Mouse (Mus musculus) heart, embryonic 16.5 days (tissue): Measurements from ENCODE around the gene Irf7. TPM values are rescaled to one million over a fixed set of nuclear protein-coding genes. Genes with fewer than 3 reads are reported as not detected.

ENCODE experiments used
- ATAC-seq: fragments of 200-750 bp; cut with Nextera tagmentation; replicated peaks from 2 replicates; pipeline ENCODE4 v1.8.0; 2017; ENCODE audit warnings: moderate number of reproducible peaks; ENCODE audit not compliant: insufficient read depth, low FRiP score; ENCODE audit errors: extremely low read depth
- H3K27ac ChIP-seq: fragments of 300-500 bp; sonication (generic); 2 replicates; pipeline ENCODE4 v1.5.1; 2014; ENCODE audit warnings: mild to moderate bottlenecking, low read length, control low read depth, moderate library complexity
- H3K27me3 ChIP-seq: fragments of 300-500 bp; sonication (generic); 2 replicates; pipeline ENCODE4 v1.6.1; 2014; ENCODE audit warnings: low read length, mixed read lengths; ENCODE audit not compliant: control insufficient read depth, insufficient read depth
- H3K36me3 ChIP-seq: fragments of 300-500 bp; sonication (generic); 2 replicates; pipeline ENCODE4 v1.6.1; 2014; ENCODE audit not compliant: control insufficient read depth, insufficient read depth
- H3K4me1 ChIP-seq: fragments of 300-500 bp; sonication (generic); 2 replicates; pipeline ENCODE4 v1.6.1; 2014; ENCODE audit warnings: low read length, mixed read lengths; ENCODE audit not compliant: control insufficient read depth, insufficient read depth
- H3K4me2 ChIP-seq: fragments of 300-500 bp; sonication (generic); 2 replicates; pipeline ENCODE4 v1.6.1; 2014; ENCODE audit warnings: low read depth, mild to moderate bottlenecking, control low read depth, low read length
- H3K4me3 ChIP-seq: fragments of 300-500 bp; sonication (generic); 2 replicates; pipeline ENCODE4 v1.5.1; 2014; ENCODE audit warnings: mild to moderate bottlenecking, control low read depth, low read length
- H3K9ac ChIP-seq: fragments of 300-500 bp; sonication (generic); 2 replicates; pipeline ENCODE4 v1.6.1; 2014; ENCODE audit warnings: low read length, control low read depth
- H3K9me3 ChIP-seq: fragments of 300-500 bp; sonication (generic); replicated peaks from 2 replicates; pipeline ENCODE4 v1.6.1; 2016; ENCODE audit warnings: low read length; ENCODE audit not compliant: control insufficient read depth
- WGBS: fragments of 180-500 bp; shearing (Covaris S2); extraction: QIAGEN DNeasy Blood & Tissue Kit; methylation state at CpG from one replicate; pipeline ENCODE4 v1.1.7; 2014; 5-methylcytosine and 5-hydroxymethylcytosine counted together
- polyA plus RNA-seq: library from polyadenylated mRNA; unstranded; fragments of >200 nt; fragmentation: Nextera tagmentation; extraction: Ambion mirVana; gene quantifications from 2 replicates; pipeline ENCODE4 v1.2.1, GENCODE M21; 2015

Gene Irf7
- polyA plus RNA-seq, 1 experiment from 2014 or later = 9.1 TPM

DNA sequence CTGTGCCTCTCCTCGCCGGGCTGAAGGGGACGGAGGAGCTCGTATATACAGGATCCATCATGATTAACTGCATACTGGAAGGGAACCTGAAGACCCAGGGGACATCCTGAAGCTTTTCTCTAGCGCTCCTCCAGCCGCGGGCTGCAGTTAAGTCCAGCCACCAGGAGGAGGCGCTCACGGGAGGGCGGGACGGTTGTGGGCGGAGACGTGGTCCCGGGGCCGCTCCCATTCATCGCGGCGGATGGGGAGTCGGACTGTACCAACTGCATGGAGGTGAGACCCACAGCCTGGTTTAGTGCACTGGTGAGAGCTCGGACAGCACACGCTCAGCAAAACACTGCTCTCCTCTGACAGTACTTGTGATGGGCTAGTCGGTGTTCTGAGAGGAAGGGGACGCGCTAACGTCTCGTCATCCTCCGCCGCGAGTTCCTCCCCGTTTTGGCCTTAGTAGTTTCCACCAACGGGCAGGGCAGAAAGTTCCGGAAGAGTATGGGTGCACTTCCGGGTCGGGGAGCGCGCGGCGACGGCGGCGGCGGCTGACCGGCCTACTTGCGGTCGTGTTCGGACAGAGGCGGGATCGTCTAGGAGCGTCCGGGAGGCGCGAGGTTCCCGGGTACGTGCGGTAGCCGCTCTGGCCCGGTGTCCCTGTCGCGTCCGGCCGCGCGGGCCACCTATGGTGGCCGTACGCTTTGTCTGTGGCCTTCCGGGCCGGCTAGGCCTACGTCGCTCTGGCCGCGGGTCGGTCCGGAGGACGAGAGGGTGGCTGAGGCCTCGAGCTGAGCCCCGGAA is 37.8 kb downstream of the Irf7 start, which contains the start of gene Phrf1:
Gene Phrf1 (plus strand): TSS at position 506 of the 789 bp plus-strand sequence.
- no peaks in the 10 kb centered on the region for H3K9me3 ChIP-seq
- H3K4me2 ChIP-seq = peak within 1 kb of the TSS; percentile 93
- WGBS = under 1% methylated on average over 76 of the region's 76 CpGs
- peak; percentile 88 for ATAC-seq
- peaks cover 18% of the 10 kb centered on the region for H3K36me3 ChIP-seq
- H3K4me1 ChIP-seq = peaks cover 13% of the 10 kb centered on the region
- H3K4me3 ChIP-seq = peak within 1 kb of the TSS; percentile 98
- H3K27ac ChIP-seq = peak within 1 kb of the TSS; percentile 90
- H3K9ac ChIP-seq = peak within 1 kb of the TSS; percentile 98
- H3K27me3 ChIP-seq = no peaks in the 10 kb centered on the region

GRCm38 (mm10) chr7:141227796-141228195 is 38.5 kb downstream of the Irf7 start:
- Histone ChIP-seq H3K27ac (no peak overlapping the region), H3K27me3 (no peaks in the 10 kb centered on the region), H3K4me1 (peaks cover 15% of the 10 kb centered on the region), H3K9me3 (no peaks in the 10 kb centered on the region), H3K4me2 (no peak overlapping the region), H3K4me3 (peak overlapping the region; percentile 98; the same call in 1 of the 2 replicates), H3K36me3 (peaks cover 11% of the 10 kb centered on the region), H3K9ac (no peak overlapping the region)
- ATAC-seq = no peak
- WGBS = 78% methylated on average over 4 of the region's 4 CpGs

DNA sequence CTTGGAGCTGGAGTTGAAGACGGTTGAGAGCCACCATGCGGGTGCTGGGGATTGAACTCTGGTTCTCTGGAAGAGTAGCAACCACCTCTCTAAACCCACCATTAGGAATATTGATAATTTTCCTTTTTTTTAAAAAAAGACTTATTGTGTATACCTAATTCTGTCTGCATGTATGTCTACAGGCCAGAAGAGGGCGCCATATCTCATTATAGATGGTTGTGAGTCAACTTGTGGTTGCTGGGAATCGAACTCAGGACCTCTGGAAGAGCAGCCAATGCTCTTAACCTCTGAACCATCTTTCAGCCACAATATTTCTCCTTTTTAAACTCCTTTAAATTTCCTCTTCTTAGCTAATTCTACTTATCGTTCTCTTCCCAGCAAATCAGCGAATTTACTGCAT is 39.7 kb downstream of the Irf7 start:
- H3K9me3 ChIP-seq = no peaks in the 10 kb centered on the region
- no peak overlapping the region for H3K27ac ChIP-seq
- H3K36me3 ChIP-seq = no peaks in the 10 kb centered on the region; the same call in 1 of the 2 replicates
- H3K27me3 ChIP-seq = no peaks in the 10 kb centered on the region
- H3K4me1 ChIP-seq = peaks cover 24% of the 10 kb centered on the region
- no peak for ATAC-seq
- no peak overlapping the region for H3K4me3 ChIP-seq
- H3K9ac ChIP-seq = no peak overlapping the region
- H3K4me2 ChIP-seq = no peak overlapping the region
- 78% methylated on average over 6 of the region's 6 CpGs for WGBS

DNA sequence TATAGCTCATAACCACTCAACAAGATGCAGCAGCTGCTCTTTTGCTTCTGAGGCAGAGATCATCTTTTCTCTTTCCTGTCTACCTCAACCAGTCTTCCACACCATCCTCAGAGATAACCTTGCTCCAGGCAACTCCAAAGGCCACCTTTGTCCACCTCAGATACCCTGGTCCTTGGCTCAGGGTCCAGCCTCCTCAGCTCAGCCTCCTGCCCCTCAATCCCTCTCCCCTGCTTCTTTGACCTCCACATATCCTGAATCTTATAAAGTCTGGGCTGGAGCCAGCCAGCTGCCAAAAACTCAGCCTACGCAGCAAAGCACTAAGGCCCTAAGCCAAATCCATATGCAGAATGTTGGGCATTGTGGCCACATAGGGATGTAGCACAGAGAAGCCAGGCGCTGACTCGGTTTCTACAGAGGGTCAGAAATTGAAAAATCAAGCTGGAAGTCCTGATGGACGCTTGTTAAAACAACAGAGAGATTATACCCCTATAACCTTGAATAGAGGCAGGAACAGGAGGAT is 43.5 kb downstream of the Irf7 start:
- H3K4me3 ChIP-seq = no peak overlapping the region
- H3K4me1 ChIP-seq = peaks cover 24% of the 10 kb centered on the region
- 74% methylated on average over 4 of the region's 4 CpGs for WGBS
- peak overlapping the region; percentile 66; the same call in 1 of the 2 replicates for H3K4me2 ChIP-seq
- no peaks in the 10 kb centered on the region; the same call in 1 of the 2 replicates for H3K36me3 ChIP-seq
- H3K27ac ChIP-seq = peak overlapping the region; percentile 94
- ATAC-seq = no peak
- H3K9me3 ChIP-seq = no peaks in the 10 kb centered on the region
- H3K27me3 ChIP-seq = no peaks in the 10 kb centered on the region
- peak overlapping the region; percentile 64; the same call in 1 of the 2 replicates for H3K9ac ChIP-seq

DNA sequence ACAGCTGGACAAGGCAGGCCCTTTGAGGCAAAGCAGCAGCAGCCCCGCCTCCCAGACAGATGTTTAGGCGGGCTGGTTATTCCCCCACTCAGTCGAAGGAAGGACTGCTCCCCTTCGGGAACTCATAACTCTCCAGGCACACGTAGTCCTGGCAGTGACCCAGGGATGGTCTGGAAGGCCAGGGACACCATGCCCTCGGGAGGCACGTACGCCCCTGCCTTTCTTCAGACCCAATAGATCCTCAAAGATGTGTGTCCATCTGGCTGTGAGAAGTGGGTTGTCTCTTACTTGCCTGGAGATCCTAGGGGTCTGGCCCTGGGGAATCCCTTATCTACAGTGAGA is 44.2 kb downstream of the Irf7 start:
- H3K36me3 ChIP-seq = no peaks in the 10 kb centered on the region; the same call in 1 of the 2 replicates
- peaks cover 24% of the 10 kb centered on the region for H3K4me1 ChIP-seq
- no peak for ATAC-seq
- H3K27me3 ChIP-seq = no peaks in the 10 kb centered on the region
- H3K4me2 ChIP-seq = peak overlapping the region; percentile 66
- H3K27ac ChIP-seq = peak overlapping the region; percentile 94
- no peaks in the 10 kb centered on the region for H3K9me3 ChIP-seq
- 7% methylated on average over 8 of the region's 8 CpGs for WGBS
- peak overlapping the region; percentile 64 for H3K9ac ChIP-seq
- H3K4me3 ChIP-seq = peak overlapping the region; percentile 60

DNA sequence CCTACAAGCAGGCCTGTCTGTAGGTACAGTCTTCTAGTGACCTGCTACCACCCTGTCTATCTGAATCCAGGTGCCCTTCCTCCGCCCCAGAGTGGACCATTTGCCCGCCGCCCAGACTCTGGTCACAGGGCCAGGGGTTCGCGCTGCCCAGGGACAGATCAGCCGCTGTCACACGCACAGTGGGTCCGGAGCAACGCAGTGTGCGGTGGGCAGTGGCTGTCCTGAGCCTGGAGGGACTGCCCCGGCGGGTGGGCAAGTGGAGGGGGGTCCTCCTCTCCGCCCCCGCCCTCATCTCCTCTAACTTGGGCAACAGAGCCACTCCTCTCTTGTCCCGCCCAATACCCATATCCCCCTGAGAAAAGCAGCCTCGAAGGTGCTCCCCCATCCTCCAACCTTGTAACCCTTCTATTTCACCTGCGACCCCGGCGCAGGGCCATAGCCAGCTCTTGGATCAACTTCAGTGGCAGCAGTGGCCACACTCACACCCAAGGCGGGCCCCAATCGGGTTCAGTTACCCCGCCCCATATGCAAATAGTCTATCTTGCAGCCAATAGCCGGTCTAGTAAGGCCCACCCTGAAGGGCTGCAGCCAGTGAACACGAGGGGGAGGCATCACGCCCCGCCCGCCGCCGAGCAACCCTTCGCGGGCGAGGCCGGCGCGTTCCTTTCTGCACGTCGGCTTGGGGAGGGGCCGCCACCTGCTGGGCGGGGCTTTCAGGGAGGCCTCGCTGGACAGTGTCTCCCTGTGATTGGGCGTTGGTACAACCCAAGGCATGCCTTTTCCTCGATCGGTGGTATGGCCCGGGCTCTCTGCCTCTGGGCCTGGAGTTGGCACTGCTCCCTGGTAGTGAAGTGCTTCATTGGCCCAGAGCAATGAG is 44.8 kb downstream of the Irf7 start:
- 2% methylated on average over 44 of the region's 44 CpGs for WGBS
- Histone ChIP-seq H3K9ac (peak overlapping the region; percentile 81), H3K9me3 (no peaks in the 10 kb centered on the region), H3K4me2 (peak overlapping the region; percentile 66), H3K4me3 (peak overlapping the region; percentile 60), H3K4me1 (peaks cover 28% of the 10 kb centered on the region), H3K27me3 (no peaks in the 10 kb centered on the region), H3K36me3 (no peaks in the 10 kb centered on the region; the same call in 1 of the 2 replicates), H3K27ac (peak overlapping the region; percentile 94)
- peak; percentile 97 for ATAC-seq

GRCm38 (mm10) chr7:141220377-141220776 is 45.9 kb downstream of the Irf7 start:
- Histone ChIP-seq H3K4me3 (peak overlapping the region; percentile 60), H3K9me3 (no peaks in the 10 kb centered on the region), H3K4me1 (peaks cover 32% of the 10 kb centered on the region), H3K4me2 (peak overlapping the region; percentile 66), H3K36me3 (no peaks in the 10 kb centered on the region; the same call in 1 of the 2 replicates), H3K27ac (no peak overlapping the region; the same call in 1 of the 2 replicates), H3K27me3 (no peaks in the 10 kb centered on the region), H3K9ac (peak overlapping the region; percentile 81)
- 76% methylated on average over 1 of the region's 1 CpGs for WGBS
- ATAC-seq = no peak

- Histone ChIP-seq H3K9me3 (no peaks in the 10 kb centered on the region), H3K36me3 (no peaks in the 10 kb centered on the region; the same call in 1 of the 2 replicates), H3K27me3 (no peaks in the 10 kb centered on the region), H3K4me3 (no peak overlapping the region), H3K4me2 (no peak overlapping the region), H3K27ac (no peak overlapping the region), H3K4me1 (peaks cover 36% of the 10 kb centered on the region), H3K9ac (no peak overlapping the region)
- ATAC-seq = no peak
- WGBS = 79% methylated on average over 1 of the region's 1 CpGs
Measured at GRCm38 (mm10) chr7:141219558-141220099, 46.7 kb downstream of the Irf7 start.
